Mouse (Mus musculus): ENCODE measurements around the gene Smc4.

- TF ChIP-seq POLR2A (IDR thresholded peaks at IDR 0.05; ENCODE audit: insufficient read depth, low read length) (no peak), CTCF (IDR thresholded peaks at IDR 0.05; ENCODE audit: low read depth, low read length) (no peak), EP300 (IDR thresholded peaks at IDR 0.05; ENCODE audit: insufficient read depth, low read depth, low read length) (no peak)
Measured at GRCm38 (mm10) chr3:69045400-69045703, 40.8 kb downstream of the Smc4 start.

All from ES-Bruce4 (cell line).